Mouse (Mus musculus) neural tube, embryonic 15.5 days (tissue): ENCODE measurements around the gene Phactr2. TPM values are rescaled to one million over a fixed set of nuclear protein-coding genes. Genes with fewer than 3 reads are reported as not detected.
"Not testable (repeated sequence)": the region's sequence is repeated elsewhere in the genome, so short reads cannot be mapped to it uniquely, and the experiment has no call there.

Experiments used
- ATAC-seq: fragments of 200-750 bp; cut with Nextera tagmentation; 2 replicates; pipeline ENCODE4 v1.8.0; 2017; ENCODE audit warnings: mild to moderate bottlenecking, moderate TSS enrichment, moderate library complexity; ENCODE audit not compliant: low FRiP score
- H3K27ac ChIP-seq: fragments of 300-500 bp; sonication (generic); replicated peaks from 2 replicates; pipeline ENCODE4 v1.5.1; 2015; ENCODE audit warnings: mild to moderate bottlenecking, inconsistent platforms
- H3K27me3 ChIP-seq: fragments of 300-500 bp; sonication (generic); replicated peaks from 2 replicates; pipeline ENCODE4 v1.6.1; 2015; ENCODE audit warnings: inconsistent platforms
- H3K36me3 ChIP-seq: fragments of 300-500 bp; sonication (generic); 2 replicates; pipeline ENCODE4 v1.6.1; 2015; ENCODE audit warnings: inconsistent platforms
- H3K4me1 ChIP-seq: fragments of 300-500 bp; sonication (generic); 2 replicates; pipeline ENCODE4 v1.6.1; 2015; ENCODE audit warnings: inconsistent platforms
- H3K4me2 ChIP-seq: fragments of 300-500 bp; sonication (generic); 2 replicates; pipeline ENCODE4 v1.6.1; 2015; ENCODE audit warnings: inconsistent platforms, mild to moderate bottlenecking, moderate library complexity
- H3K4me3 ChIP-seq: fragments of 300-500 bp; sonication (generic); replicated peaks from 2 replicates; pipeline ENCODE4 v1.5.1; 2015; ENCODE audit warnings: mild to moderate bottlenecking, inconsistent platforms
- H3K9ac ChIP-seq: fragments of 300-500 bp; sonication (generic); replicated peaks from 2 replicates; pipeline ENCODE4 v1.6.1; 2015; ENCODE audit warnings: mild to moderate bottlenecking, inconsistent platforms
- H3K9me3 ChIP-seq: fragments of 300-500 bp; sonication (generic); replicated peaks from 2 replicates; pipeline ENCODE4 v1.6.1; 2016; ENCODE audit warnings: inconsistent platforms
- WGBS: fragments of 180-500 bp; shearing (Covaris S2); methylation state at CpG from one replicate; pipeline ENCODE4 v1.1.7; 2015; ENCODE audit warnings: mixed read lengths; 5-methylcytosine and 5-hydroxymethylcytosine counted together
- polyA plus RNA-seq: library from polyadenylated mRNA; unstranded; fragments of >200 nt; fragmentation: Nextera tagmentation; extraction: Ambion mirVana; gene quantifications from 2 replicates; pipeline ENCODE4 v1.2.1, GENCODE M21; 2015

The Phactr2 gene
- polyA plus RNA-seq, 1 experiment from 2014 or later = 8.1 TPM

GRCm38 (mm10) chr10:13199234-13199633 lies 275.0 kb downstream of the Phactr2 start:
- WGBS = 92% methylated on average over 1 of the region's 1 CpGs
- ATAC-seq = no peak
- Histone ChIP-seq H3K9me3 (no peaks in the 10 kb centered on the region), H3K9ac (no peak overlapping the region), H3K4me2 (no peak overlapping the region), H3K36me3 (no peaks in the 10 kb centered on the region), H3K4me1 (no peaks in the 10 kb centered on the region), H3K27ac (no peak overlapping the region), H3K4me3 (no peak overlapping the region), H3K27me3 (no peaks in the 10 kb centered on the region)

- Histone ChIP-seq H3K4me2 (no peak overlapping the region), H3K9ac (no peak overlapping the region), H3K27ac (no peak overlapping the region), H3K36me3 (no peaks in the 10 kb centered on the region), H3K9me3 (no peaks in the 10 kb centered on the region), H3K4me1 (peaks cover 5% of the 10 kb centered on the region), H3K27me3 (no peaks in the 10 kb centered on the region), H3K4me3 (no peak overlapping the region)
- ATAC-seq = no peak
- 83% methylated on average over 8 of the region's 8 CpGs for WGBS
Measured at GRCm38 (mm10) chr10:13196872-13197507, 277.2 kb downstream of the Phactr2 start.

GRCm38 (mm10) chr10:13193496-13193895 lies 280.7 kb downstream of the Phactr2 start:
- not testable (repeated sequence) for H3K4me1 ChIP-seq, H3K9me3 ChIP-seq, H3K9ac ChIP-seq, H3K27ac ChIP-seq, H3K27me3 ChIP-seq, H3K36me3 ChIP-seq
- peak overlapping the region; percentile 99 for H3K4me3 ChIP-seq
- H3K4me2 ChIP-seq = peak overlapping the region; percentile 71
- 0 out of 2 replicates have a peak, but pooled peaks have one; percentile 7 for ATAC-seq
- 86% methylated on average over 7 of the region's 7 CpGs for WGBS

- peak; percentile 100 for ATAC-seq
- Histone ChIP-seq H3K36me3 (peaks cover 13% of the 10 kb centered on the region), H3K4me2 (peak within 1 kb of the TSS; percentile 71), H3K9me3 (no peaks in the 10 kb centered on the region), H3K9ac (peak within 1 kb of the TSS; percentile 82), H3K4me1 (peaks cover 7% of the 10 kb centered on the region), H3K27me3 (no peaks in the 10 kb centered on the region), H3K27ac (peak within 1 kb of the TSS; percentile 79), H3K4me3 (peak within 1 kb of the TSS; percentile 99)
- WGBS = under 1% methylated on average over 43 of the region's 43 CpGs
Measured at GRCm38 (mm10) chr10:13192731-13193351, 281.4 kb downstream of the Phactr2 start, which contains the start of gene Ltv1. Gene Ltv1, minus strand, starts transcription at chr10:13193168.

- no peak overlapping the region for H3K9ac ChIP-seq
- H3K27ac ChIP-seq = no peak overlapping the region
- ATAC-seq = no peak
- H3K4me1 ChIP-seq = peaks cover 7% of the 10 kb centered on the region
- 82% methylated on average over 5 of the region's 5 CpGs for WGBS
- H3K4me3 ChIP-seq = no peak overlapping the region
- peaks cover 39% of the 10 kb centered on the region for H3K36me3 ChIP-seq
- H3K4me2 ChIP-seq = no peak overlapping the region
- H3K9me3 ChIP-seq = no peaks in the 10 kb centered on the region
- no peaks in the 10 kb centered on the region for H3K27me3 ChIP-seq
Measured at GRCm38 (mm10) chr10:13189881-13190280, 284.3 kb downstream of the Phactr2 start.

GRCm38 (mm10) chr10:13186754-13187153 lies 287.5 kb downstream of the Phactr2 start:
- WGBS = 90% methylated on average over 3 of the region's 3 CpGs
- Histone ChIP-seq H3K36me3 (peaks cover 47% of the 10 kb centered on the region), H3K27me3 (no peaks in the 10 kb centered on the region), H3K4me2 (no peak overlapping the region), H3K9ac (no peak overlapping the region), H3K4me3 (no peak overlapping the region), H3K9me3 (no peaks in the 10 kb centered on the region), H3K27ac (no peak overlapping the region), H3K4me1 (no peaks in the 10 kb centered on the region)
- no peak for ATAC-seq

GRCm38 (mm10) chr10:13184170-13184766 lies 289.9 kb downstream of the Phactr2 start:
- ATAC-seq = no peak
- Histone ChIP-seq H3K9ac (no peak overlapping the region), H3K27ac (no peak overlapping the region), H3K27me3 (no peaks in the 10 kb centered on the region), H3K9me3 (no peaks in the 10 kb centered on the region), H3K4me1 (no peaks in the 10 kb centered on the region), H3K4me3 (no peak overlapping the region), H3K4me2 (no peak overlapping the region), H3K36me3 (peaks cover 64% of the 10 kb centered on the region)
- 93% methylated on average over 4 of the region's 4 CpGs for WGBS

- Histone ChIP-seq H3K9ac (no peak overlapping the region), H3K27ac (no peak overlapping the region), H3K36me3 (peaks cover 59% of the 10 kb centered on the region), H3K4me3 (no peak overlapping the region), H3K4me2 (no peak overlapping the region), H3K27me3 (no peaks in the 10 kb centered on the region), H3K9me3 (no peaks in the 10 kb centered on the region), H3K4me1 (no peaks in the 10 kb centered on the region)
- ATAC-seq = no peak
- 93% methylated on average over 7 of the region's 7 CpGs for WGBS
Measured at GRCm38 (mm10) chr10:13180211-13180610, 294.0 kb downstream of the Phactr2 start.

- no peak within 1 kb of the TSS for H3K4me2 ChIP-seq
- H3K27ac ChIP-seq = no peak within 1 kb of the TSS
- H3K36me3 ChIP-seq = peaks cover 56% of the 10 kb centered on the region
- no peaks in the 10 kb centered on the region for H3K27me3 ChIP-seq
- no peaks in the 10 kb centered on the region for H3K4me1 ChIP-seq
- WGBS = 66% methylated on average over 7 of the region's 7 CpGs
- no peak within 1 kb of the TSS for H3K9ac ChIP-seq
- no peaks in the 10 kb centered on the region for H3K9me3 ChIP-seq
- H3K4me3 ChIP-seq = no peak within 1 kb of the TSS
- no peak for ATAC-seq
Measured at GRCm38 (mm10) chr10:13177973-13178624, 296.1 kb downstream of the Phactr2 start, which contains the start of gene Zc2hc1b. Gene Zc2hc1b, minus strand, starts transcription at chr10:13178023.

GRCm38 (mm10) chr10:13175866-13176265 lies 298.3 kb downstream of the Phactr2 start:
- Histone ChIP-seq H3K9me3 (no peaks in the 10 kb centered on the region), H3K9ac (no peak overlapping the region), H3K4me2 (no peak overlapping the region), H3K27me3 (no peaks in the 10 kb centered on the region), H3K27ac (no peak overlapping the region), H3K36me3 (peaks cover 39% of the 10 kb centered on the region), H3K4me3 (no peak overlapping the region), H3K4me1 (peaks cover 3% of the 10 kb centered on the region; the same call in 1 of the 2 replicates)
- WGBS = 90% methylated on average over 7 of the region's 7 CpGs
- no peak for ATAC-seq

GRCm38 (mm10) chr10:13172798-13173221 lies 301.4 kb downstream of the Phactr2 start:
- H3K4me3 ChIP-seq = no peak overlapping the region
- no peak overlapping the region for H3K27ac ChIP-seq
- peaks cover 11% of the 10 kb centered on the region for H3K36me3 ChIP-seq
- no peak overlapping the region for H3K9ac ChIP-seq
- no peak overlapping the region for H3K4me2 ChIP-seq
- no peaks in the 10 kb centered on the region for H3K27me3 ChIP-seq
- H3K4me1 ChIP-seq = peaks cover 3% of the 10 kb centered on the region; the same call in 1 of the 2 replicates
- H3K9me3 ChIP-seq = no peaks in the 10 kb centered on the region
- ATAC-seq = no peak
- 54% methylated on average over 10 of the region's 10 CpGs for WGBS
